Comparison of ENCODE assay signal across 8 mouse cellular contexts in genomic region chr6:35538757-35539303, GRCm38 (mm10). TPM values are rescaled to one million over a fixed set of nuclear protein-coding genes. Genes with fewer than 3 reads are reported as not detected.
DNase-seq lines count a peak whose midpoint lies in the region; ATAC-seq and TF ChIP-seq lines count a peak whose summit lies in the region.

No protein-coding gene starts in this region.

- peak overlapping the region; percentile 96 for H3K9ac ChIP-seq in heart, adult 2 months (ENCODE audit: low read depth, low read length)
- peak overlapping the region; percentile 95 for H3K9ac ChIP-seq in hindbrain, embryonic 14.5 days

- TF ChIP-seq CTCF in heart, adult 2 months (IDR thresholded peaks at IDR 0.05), result no peak

- H3K4me2 ChIP-seq in hindbrain, embryonic 14.5 days (replicated peaks), result peak overlapping the region; percentile 78

- DNase-seq in heart, adult 2 months, result no peak
- DNase-seq in heart, postnatal 4 days, result no peak
- peak; percentile 72 for DNase-seq in A20 (ENCODE audit: low read depth, low spot score)
- DNase-seq in embryo, embryonic 11 days, result peak; percentile 3
- DNase-seq in hindbrain, embryonic 14.5 days (ENCODE audit: low spot score), result no peak
- peak; percentile 7 for DNase-seq in mesoderm, embryonic 11.5 days (ENCODE audit: low read depth, low spot score)
- DNase-seq in frontal cortex, postnatal 36 days (ENCODE audit: low spot score in 2 of 2), result no peak
- DNase-seq in cerebellum, postnatal 25 days, result no peak

- ATAC-seq in hindbrain, embryonic 14.5 days (ENCODE audit: low FRiP score), result no peak

- peak overlapping the region; percentile 91 for H3K27ac ChIP-seq in heart, adult 2 months
- peak overlapping the region; percentile 82 for H3K27ac ChIP-seq in hindbrain, embryonic 14.5 days

- H3K79me2 ChIP-seq in heart, adult 2 months (replicated peaks; ENCODE audit: control insufficient read depth, insufficient read depth, low read length), result peaks cover 4% of the 10 kb centered on the region; the same call in 1 of the 2 replicates

- TF ChIP-seq EP300 in heart, adult 2 months (IDR thresholded peaks at IDR 0.05; ENCODE audit: insufficient read depth, low read depth, low read length), result no peak

- WGBS in heart, adult 2 months, result 1% methylated on average over 21 of the region's 21 CpGs
- WGBS in hindbrain, embryonic 14.5 days, result 7% methylated on average over 21 of the region's 21 CpGs

- H3K4me3 ChIP-seq in heart, adult 2 months, result peak overlapping the region; percentile 97
- peak overlapping the region; percentile 99 for H3K4me3 ChIP-seq in hindbrain, embryonic 14.5 days (replicated peaks; ENCODE audit: low read length)

- peaks cover 2% of the 10 kb centered on the region for H3K36me3 ChIP-seq in heart, adult 2 months (ENCODE audit: control insufficient read depth, insufficient read depth, low read length)
- no peaks in the 10 kb centered on the region for H3K36me3 ChIP-seq in hindbrain, embryonic 14.5 days (replicated peaks; ENCODE audit: control insufficient read depth, insufficient read depth)

- TF ChIP-seq POLR2A in heart, adult 2 months (IDR thresholded peaks at IDR 0.05; ENCODE audit: insufficient read depth, low read depth, low read length), result no peak

- no peaks in the 10 kb centered on the region for H3K27me3 ChIP-seq in heart, adult 2 months (ENCODE audit: control insufficient read depth, insufficient read depth, low read length)
- H3K27me3 ChIP-seq in hindbrain, embryonic 14.5 days (ENCODE audit: control insufficient read depth, insufficient read depth, low read length), result no peaks in the 10 kb centered on the region

- intact Hi-C loops in heart, adult 2 months (cut with DNase I), result no loop called here

- H3K4me1 ChIP-seq in heart, adult 2 months (ENCODE audit: control insufficient read depth, insufficient read depth, low read length), result no peaks in the 10 kb centered on the region; the same call in none of the 2 replicates
- H3K4me1 ChIP-seq in hindbrain, embryonic 14.5 days (replicated peaks; ENCODE audit: control insufficient read depth, insufficient read depth, low read length), result peaks cover 15% of the 10 kb centered on the region

- no peaks in the 10 kb centered on the region for H3K9me3 ChIP-seq in hindbrain, embryonic 14.5 days (ENCODE audit: control insufficient read depth, low read length)

RNA-seq across cellular contexts. Expression of gene Mtpn, which starts 0.9 kb away (rescaled TPM):
- 10 to 100 TPM; 42.9 to 47.1 TPM for total RNA-seq in heart, adult 2 months (2021)
- polyA plus RNA-seq in heart, adult 2 months (2012; rRNA removed), result 13.2 and 23.1 TPM in 2 replicates
- total RNA-seq in heart, postnatal 4 days (2021), result 10 to 100 TPM; 80.0 to 83.2 TPM
- polyA plus RNA-seq in hindbrain, embryonic 14.5 days (2014; fragmentation: Nextera tagmentation; extraction: Ambion mirVana), result 171 and 188 TPM in 2 replicates

Comparison
In these comparisons a context has a peak if more than half of its experiments do, and no peak if none do; other contexts are left out.
1. DNase-seq: peak in A20 (single experiment), embryo, embryonic 11 days (single experiment) and mesoderm, embryonic 11.5 days (single experiment); none in heart, adult 2 months (0 of 2), heart, postnatal 4 days (single experiment), hindbrain, embryonic 14.5 days (single experiment), frontal cortex, postnatal 36 days (0 of 2) and cerebellum, postnatal 25 days (0 of 2).